Mouse (Mus musculus) midbrain, embryonic 14.5 days (tissue): ENCODE data around the gene Nemf. TPM values are rescaled to one million over a fixed set of nuclear protein-coding genes. Genes with fewer than 3 reads are reported as not detected.

Experiments used
- ATAC-seq: fragments of 200-750 bp; cut with Nextera tagmentation; 2 replicates; pipeline ENCODE4 v1.8.0; 2017; ENCODE audit warnings: moderate number of reproducible peaks, moderate library complexity; ENCODE audit not compliant: low FRiP score, low TSS enrichment
- DNase-seq: peaks from one replicate; pipeline ENCODE4 v3.0.0-alpha.2; 2015
- H3K27ac ChIP-seq: fragments of 300-500 bp; sonication (generic); replicated peaks from 2 replicates; pipeline ENCODE4 v1.5.1; 2014; ENCODE audit warnings: mild to moderate bottlenecking, low read depth, low read length, moderate library complexity
- H3K27me3 ChIP-seq: fragments of 300-500 bp; sonication (generic); 2 replicates; pipeline ENCODE4 v1.6.1; 2014; ENCODE audit warnings: low read length, control low read depth, mixed read lengths; ENCODE audit not compliant: control insufficient read depth, insufficient read depth
- H3K36me3 ChIP-seq: fragments of 300-500 bp; sonication (generic); 2 replicates; pipeline ENCODE4 v1.6.1; 2014; ENCODE audit warnings: low read length, control low read depth; ENCODE audit not compliant: control insufficient read depth, insufficient read depth
- H3K4me1 ChIP-seq: fragments of 300-500 bp; sonication (generic); 2 replicates; pipeline ENCODE4 v1.6.1; 2014; ENCODE audit warnings: mild to moderate bottlenecking, antibody characterized with exemption, low read length, control low read depth; ENCODE audit not compliant: control insufficient read depth, insufficient read depth
- H3K4me2 ChIP-seq: fragments of 300-500 bp; sonication (generic); 2 replicates; pipeline ENCODE4 v1.6.1; 2014; ENCODE audit warnings: mild to moderate bottlenecking, low read length, moderate library complexity
- H3K4me3 ChIP-seq: fragments of 300-500 bp; sonication (generic); replicated peaks from 2 replicates; pipeline ENCODE4 v1.5.1; 2014; ENCODE audit warnings: low read depth, low read length
- H3K9ac ChIP-seq: fragments of 300-500 bp; sonication (generic); replicated peaks from 2 replicates; pipeline ENCODE4 v1.6.1; 2014; ENCODE audit warnings: mild to moderate bottlenecking, low read length, moderate library complexity
- H3K9me3 ChIP-seq: fragments of 300-500 bp; sonication (generic); 2 replicates; pipeline ENCODE4 v1.6.1; 2016; ENCODE audit warnings: low read length, control low read depth, mixed read lengths; ENCODE audit not compliant: control insufficient read depth
- WGBS: fragments of 180-500 bp; shearing (Covaris S2); extraction: QIAGEN DNeasy Blood & Tissue Kit; methylation state at CpG from one replicate; pipeline ENCODE4 v1.1.7; 2014; 5-methylcytosine and 5-hydroxymethylcytosine counted together
- polyA plus RNA-seq: library from polyadenylated mRNA; unstranded; fragments of >200 nt; fragmentation: Nextera tagmentation; extraction: Ambion mirVana; gene quantifications from 2 replicates; pipeline ENCODE4 v1.2.1, GENCODE M21; 2014

Gene Nemf
- polyA plus RNA-seq, 1 experiment from 2014 or later, result 87.1 TPM

DNA sequence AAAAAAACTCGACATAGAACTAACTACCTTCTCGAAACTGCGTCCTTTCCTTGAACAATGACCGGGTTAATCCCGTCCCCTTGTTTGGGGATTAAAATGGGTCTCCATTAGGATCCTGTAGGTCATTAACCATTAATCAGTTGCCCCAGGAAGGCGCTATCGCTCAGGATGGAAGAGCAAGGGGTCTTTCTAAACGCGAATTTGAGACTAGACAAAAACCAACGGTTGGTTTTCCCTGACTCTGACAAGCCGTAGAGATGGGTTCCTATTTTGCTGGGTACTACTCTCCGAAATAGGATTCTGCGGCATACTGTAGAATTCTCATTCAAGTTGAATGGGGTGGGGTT, 308 bp upstream of the Nemf start:
- Histone ChIP-seq H3K36me3 (peaks cover 21% of the 10 kb centered on the region), H3K4me2 (peak overlapping the region; percentile 76), H3K27me3 (no peaks in the 10 kb centered on the region), H3K4me1 (no peaks in the 10 kb centered on the region), H3K4me3 (peak overlapping the region; percentile 86), H3K27ac (no peak overlapping the region), H3K9ac (peak overlapping the region; percentile 91), H3K9me3 (no peaks in the 10 kb centered on the region)
- WGBS, result 8% methylated on average over 13 of the region's 13 CpGs
- DNase-seq (no peak), ATAC-seq (no peak)

DNA sequence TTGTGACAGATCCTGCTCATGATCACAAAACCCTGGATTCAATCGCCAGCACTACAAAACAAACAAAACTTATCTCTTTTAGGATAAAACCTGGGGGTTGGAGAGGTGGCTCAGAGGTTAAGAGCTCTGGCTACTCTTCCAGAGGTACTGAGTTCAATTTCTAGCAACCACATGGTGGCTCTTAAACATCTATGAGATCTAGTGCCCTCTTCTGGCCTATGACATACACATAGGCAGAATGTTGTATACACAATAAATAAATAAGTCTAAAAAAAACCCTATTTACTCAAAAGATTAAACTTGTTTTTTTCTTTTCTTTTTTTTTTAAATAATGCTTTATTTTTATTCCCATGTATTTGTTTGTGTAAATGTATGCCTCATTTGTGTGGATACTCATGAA, 5.3 kb downstream of the Nemf start:
- H3K9me3 ChIP-seq, result no peaks in the 10 kb centered on the region
- no peak for ATAC-seq
- DNase-seq, result peak; percentile 25

DNA sequence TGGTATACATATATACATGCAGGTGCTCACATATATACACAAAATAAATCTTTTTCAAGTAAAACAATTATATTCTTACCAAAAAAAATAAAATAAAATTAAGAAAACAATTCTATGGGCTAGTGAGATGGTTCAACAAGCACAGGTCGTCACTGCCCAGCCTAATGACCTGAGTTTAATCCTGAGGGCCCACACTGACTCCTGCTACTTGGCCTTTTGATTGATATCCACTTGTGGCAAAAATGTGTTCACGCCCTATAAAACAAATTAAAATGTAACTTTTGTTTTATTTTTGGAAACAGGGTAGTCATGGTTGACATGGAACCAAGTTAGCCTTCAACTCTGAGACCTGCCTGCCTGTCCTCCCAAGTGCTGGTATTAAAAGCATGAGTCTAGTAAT, 7.0 kb downstream of the Nemf start:
- H3K9ac ChIP-seq, result no peak overlapping the region
- no peak overlapping the region for H3K4me2 ChIP-seq
- no peaks in the 10 kb centered on the region for H3K4me1 ChIP-seq
- ATAC-seq (no peak), DNase-seq (no peak)
- no peaks in the 10 kb centered on the region for H3K9me3 ChIP-seq
- peaks cover 81% of the 10 kb centered on the region for H3K36me3 ChIP-seq
- no peak overlapping the region for H3K4me3 ChIP-seq
- H3K27ac ChIP-seq, result no peak overlapping the region
- 88% methylated on average over 2 of the region's 2 CpGs for WGBS
- no peaks in the 10 kb centered on the region for H3K27me3 ChIP-seq

More for the DNA sequence above, 5.3 kb downstream of the Nemf start:
- H3K27ac ChIP-seq, result no peak overlapping the region
- H3K9ac ChIP-seq, result no peak overlapping the region
- no peak overlapping the region for H3K4me2 ChIP-seq
- no peaks in the 10 kb centered on the region for H3K4me1 ChIP-seq
- H3K27me3 ChIP-seq, result no peaks in the 10 kb centered on the region
- WGBS, result 95% methylated on average over 1 of the region's 1 CpGs
- peaks cover 68% of the 10 kb centered on the region for H3K36me3 ChIP-seq
- no peak overlapping the region for H3K4me3 ChIP-seq

DNA sequence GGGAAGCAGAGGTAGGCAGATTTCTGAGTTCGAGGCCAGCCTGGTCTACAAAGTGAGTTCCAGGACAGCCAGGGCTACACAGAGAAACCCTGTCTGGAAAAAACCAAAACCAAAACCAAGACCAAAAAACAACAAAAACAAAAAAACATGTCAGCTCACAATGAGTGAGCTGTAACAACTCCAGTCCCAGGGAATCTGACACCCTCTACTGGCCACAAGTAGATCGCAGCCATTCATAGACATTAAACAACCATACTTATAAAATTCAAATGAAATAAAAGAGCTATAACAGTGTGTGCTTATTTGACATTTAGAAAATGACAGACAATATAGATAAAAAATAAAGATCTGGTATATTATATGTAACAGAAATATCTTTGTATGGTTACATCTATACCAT, 23.4 kb downstream of the Nemf start:
- DNase-seq (peak; percentile 56), ATAC-seq (no peak)
- H3K4me2 ChIP-seq, result no peak overlapping the region
- H3K9me3 ChIP-seq, result no peaks in the 10 kb centered on the region
- no peak overlapping the region for H3K4me3 ChIP-seq
- peaks cover 74% of the 10 kb centered on the region for H3K36me3 ChIP-seq
- no peak overlapping the region for H3K27ac ChIP-seq
- no peaks in the 10 kb centered on the region for H3K27me3 ChIP-seq
- H3K4me1 ChIP-seq, result no peaks in the 10 kb centered on the region
- H3K9ac ChIP-seq, result no peak overlapping the region
- WGBS, result 88% methylated on average over 2 of the region's 2 CpGs

DNA sequence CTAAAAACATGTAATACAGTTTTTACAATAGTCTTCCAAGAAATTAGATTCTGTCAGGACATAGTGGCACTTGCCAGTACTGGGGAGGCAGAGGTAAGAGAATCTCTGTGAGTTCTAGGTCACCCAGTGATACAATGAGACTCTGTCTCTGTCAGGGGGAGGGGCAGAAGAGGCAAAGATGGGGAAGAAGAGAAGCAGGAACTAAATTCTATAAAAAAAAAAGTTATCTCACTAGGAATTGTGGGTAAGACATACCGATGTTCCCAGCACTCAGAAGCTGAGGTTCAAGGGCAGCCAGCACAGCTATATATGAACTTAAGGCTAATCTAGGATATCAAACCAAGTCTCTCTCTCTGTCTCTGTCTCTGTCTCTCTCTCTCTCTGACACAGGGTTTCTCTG, 24.8 kb downstream of the Nemf start:
- Histone ChIP-seq H3K4me3 (no peak overlapping the region), H3K27ac (no peak overlapping the region), H3K9me3 (no peaks in the 10 kb centered on the region), H3K4me2 (no peak overlapping the region), H3K9ac (no peak overlapping the region), H3K27me3 (no peaks in the 10 kb centered on the region), H3K4me1 (no peaks in the 10 kb centered on the region), H3K36me3 (peaks cover 72% of the 10 kb centered on the region)
- no peak for DNase-seq
- ATAC-seq, result no peak
- WGBS, result 97% methylated on average over 1 of the region's 1 CpGs

DNA sequence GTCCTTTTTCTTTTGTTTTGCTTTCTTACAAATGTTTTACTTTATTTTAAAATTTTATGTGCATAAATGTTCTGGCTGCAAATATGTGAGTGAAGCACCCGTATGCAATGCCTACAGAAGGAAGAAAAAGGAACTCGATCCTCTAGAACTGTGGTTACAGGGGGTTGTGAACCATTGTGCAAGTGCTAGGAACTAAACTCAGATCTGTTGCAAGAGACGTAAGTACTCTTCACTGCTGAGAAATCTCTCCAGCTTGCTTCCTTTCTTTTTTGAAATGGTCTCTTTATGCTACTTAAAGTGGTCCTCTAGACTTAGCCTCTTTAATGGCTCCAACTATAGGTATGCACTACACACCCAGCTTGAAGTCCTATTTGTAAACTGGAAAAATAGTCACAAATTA, 25.8 kb downstream of the Nemf start:
- Histone ChIP-seq H3K27ac (no peak overlapping the region), H3K4me2 (no peak overlapping the region), H3K36me3 (peaks cover 72% of the 10 kb centered on the region), H3K4me3 (no peak overlapping the region), H3K9me3 (no peaks in the 10 kb centered on the region), H3K4me1 (no peaks in the 10 kb centered on the region), H3K27me3 (no peaks in the 10 kb centered on the region), H3K9ac (no peak overlapping the region)
- ATAC-seq (no peak), DNase-seq (no peak)
- 96% methylated on average over 3 of the region's 3 CpGs for WGBS

DNA sequence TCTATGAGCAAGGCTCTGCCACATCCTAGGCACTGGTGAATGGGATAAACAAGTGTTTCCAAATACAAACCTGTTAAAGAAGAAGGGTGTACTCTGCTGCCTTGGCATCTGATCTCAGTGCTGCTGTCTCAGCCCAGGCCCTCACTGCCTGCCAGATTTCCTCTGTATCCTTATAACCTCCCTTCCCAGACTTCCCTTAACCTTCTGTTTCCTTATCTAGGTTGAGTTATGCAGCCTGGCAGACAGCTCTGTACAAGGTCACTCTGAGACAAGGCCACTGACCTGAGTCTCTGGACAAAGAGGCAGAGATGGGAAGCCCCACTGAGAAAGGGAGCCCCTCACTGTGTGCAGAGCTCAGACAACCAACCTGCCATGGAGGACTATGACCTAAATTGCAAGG, 38.5 kb downstream of the Nemf start:
- H3K4me1 ChIP-seq, result no peaks in the 10 kb centered on the region
- no peak overlapping the region for H3K4me3 ChIP-seq
- H3K9me3 ChIP-seq, result no peaks in the 10 kb centered on the region
- no peak for DNase-seq
- no peaks in the 10 kb centered on the region for H3K27me3 ChIP-seq
- H3K4me2 ChIP-seq, result no peak overlapping the region
- H3K9ac ChIP-seq, result no peak overlapping the region
- ATAC-seq, result no peak
- H3K27ac ChIP-seq, result no peak overlapping the region
- peaks cover 85% of the 10 kb centered on the region for H3K36me3 ChIP-seq

DNA sequence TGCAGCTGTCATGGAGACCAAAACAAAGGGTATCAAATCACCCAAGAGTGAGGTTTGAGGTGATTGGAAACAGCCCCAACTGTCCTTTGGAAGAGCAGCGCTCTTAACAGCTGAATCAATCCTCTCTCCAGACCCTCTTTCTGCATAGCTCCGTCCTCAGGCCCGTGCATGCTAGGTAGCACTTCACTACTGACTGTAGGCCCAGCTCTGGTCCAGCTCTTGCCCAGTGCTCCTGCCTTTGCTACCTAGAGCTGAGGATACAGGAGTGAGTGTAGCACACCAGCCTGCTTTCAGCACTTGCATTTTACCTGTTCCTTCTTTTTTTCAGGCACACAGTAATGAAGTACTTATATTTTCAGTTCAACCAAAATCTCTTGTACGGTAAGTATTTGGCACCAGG, 47.3 kb downstream of the Nemf start:
- ATAC-seq (no peak), DNase-seq (no peak)
- no peaks in the 10 kb centered on the region for H3K27me3 ChIP-seq
- H3K9ac ChIP-seq, result no peak overlapping the region
- 98% methylated on average over 4 of the region's 4 CpGs for WGBS
- no peak overlapping the region for H3K27ac ChIP-seq
- H3K36me3 ChIP-seq, result peaks cover 94% of the 10 kb centered on the region
- H3K4me1 ChIP-seq, result no peaks in the 10 kb centered on the region
- no peaks in the 10 kb centered on the region for H3K9me3 ChIP-seq
- no peak overlapping the region for H3K4me3 ChIP-seq
- H3K4me2 ChIP-seq, result no peak overlapping the region

DNA sequence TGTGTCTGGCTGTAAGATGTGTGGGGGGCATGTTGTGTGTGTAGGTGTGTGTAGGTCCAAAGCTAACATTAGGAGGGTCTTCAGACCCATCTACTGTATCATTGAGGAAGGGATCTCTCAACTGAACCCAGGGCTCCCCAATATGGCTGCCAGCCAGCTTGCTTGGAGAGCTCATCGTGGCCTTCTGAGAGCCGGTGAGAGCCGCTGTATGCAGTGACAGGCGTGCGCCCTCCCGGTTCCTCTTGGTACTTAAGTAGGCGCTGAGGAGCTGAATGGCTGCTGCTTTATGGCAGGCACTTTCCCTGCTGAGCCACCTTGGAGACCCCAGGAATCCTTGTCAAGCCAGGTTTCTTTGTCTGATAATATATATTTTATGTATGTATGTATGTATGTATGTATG, 50.6 kb downstream of the Nemf start:
- H3K9me3 ChIP-seq, result no peaks in the 10 kb centered on the region
- H3K27ac ChIP-seq, result no peak overlapping the region
- H3K4me1 ChIP-seq, result no peaks in the 10 kb centered on the region
- H3K9ac ChIP-seq, result no peak overlapping the region
- ATAC-seq (no peak), DNase-seq (no peak)
- 94% methylated on average over 7 of the region's 7 CpGs for WGBS
- peaks cover 96% of the 10 kb centered on the region for H3K36me3 ChIP-seq
- no peak overlapping the region for H3K4me3 ChIP-seq
- no peaks in the 10 kb centered on the region for H3K27me3 ChIP-seq
- H3K4me2 ChIP-seq, result no peak overlapping the region
